Mouse (Mus musculus) hindbrain, embryonic 14.5 days (tissue): Measurements from ENCODE around the gene Gm1553. TPM values are rescaled to one million over a fixed set of nuclear protein-coding genes. Genes with fewer than 3 reads are reported as not detected.

Experiments used
- ATAC-seq: fragments of 200-750 bp; cut with Nextera tagmentation; 2 replicates; pipeline ENCODE4 v1.8.0; 2017; ENCODE audit warnings: moderate number of reproducible peaks, mild to moderate bottlenecking, moderate TSS enrichment, moderate library complexity; ENCODE audit not compliant: low FRiP score
- DNase-seq: peaks from one replicate; pipeline ENCODE4 v3.0.0-alpha.2; 2015; ENCODE audit warnings: low spot score
- H3K27ac ChIP-seq: fragments of 300-500 bp; sonication (generic); 2 replicates; pipeline ENCODE4 v1.5.1; 2014; ENCODE audit warnings: mild to moderate bottlenecking, moderate library complexity
- H3K27me3 ChIP-seq: fragments of 300-500 bp; sonication (generic); 2 replicates; pipeline ENCODE4 v1.6.1; 2014; ENCODE audit warnings: mild to moderate bottlenecking, low read length, mixed read lengths; ENCODE audit not compliant: control insufficient read depth, insufficient read depth
- H3K36me3 ChIP-seq: fragments of 300-500 bp; sonication (generic); replicated peaks from 2 replicates; pipeline ENCODE4 v1.6.1; 2014; ENCODE audit not compliant: control insufficient read depth, insufficient read depth
- H3K4me1 ChIP-seq: fragments of 300-500 bp; sonication (generic); replicated peaks from 2 replicates; pipeline ENCODE4 v1.6.1; 2014; ENCODE audit warnings: antibody characterized with exemption, low read length, mixed read lengths; ENCODE audit not compliant: control insufficient read depth, insufficient read depth
- H3K4me2 ChIP-seq: fragments of 300-500 bp; sonication (generic); replicated peaks from 2 replicates; pipeline ENCODE4 v1.6.1; 2014; ENCODE audit warnings: mild to moderate bottlenecking, moderate library complexity
- H3K4me3 ChIP-seq: fragments of 300-500 bp; sonication (generic); replicated peaks from 2 replicates; pipeline ENCODE4 v1.5.1; 2014; ENCODE audit warnings: mild to moderate bottlenecking, low read length
- H3K9ac ChIP-seq: fragments of 300-500 bp; sonication (generic); 2 replicates; pipeline ENCODE4 v1.6.1; 2014
- H3K9me3 ChIP-seq: fragments of 300-500 bp; sonication (generic); 2 replicates; pipeline ENCODE4 v1.6.1; 2016; ENCODE audit warnings: low read length; ENCODE audit not compliant: control insufficient read depth
- WGBS: fragments of 180-500 bp; shearing (Covaris S2); extraction: QIAGEN DNeasy Blood & Tissue Kit; methylation state at CpG from one replicate; pipeline ENCODE4 v1.1.7; 2014; 5-methylcytosine and 5-hydroxymethylcytosine counted together
- polyA plus RNA-seq: library from polyadenylated mRNA; unstranded; fragments of >200 nt; fragmentation: Nextera tagmentation; extraction: Ambion mirVana; gene quantifications from 2 replicates; pipeline ENCODE4 v1.2.1, GENCODE M21; 2014

The Gm1553 gene
- polyA plus RNA-seq = not detected in 2 replicates

DNA sequence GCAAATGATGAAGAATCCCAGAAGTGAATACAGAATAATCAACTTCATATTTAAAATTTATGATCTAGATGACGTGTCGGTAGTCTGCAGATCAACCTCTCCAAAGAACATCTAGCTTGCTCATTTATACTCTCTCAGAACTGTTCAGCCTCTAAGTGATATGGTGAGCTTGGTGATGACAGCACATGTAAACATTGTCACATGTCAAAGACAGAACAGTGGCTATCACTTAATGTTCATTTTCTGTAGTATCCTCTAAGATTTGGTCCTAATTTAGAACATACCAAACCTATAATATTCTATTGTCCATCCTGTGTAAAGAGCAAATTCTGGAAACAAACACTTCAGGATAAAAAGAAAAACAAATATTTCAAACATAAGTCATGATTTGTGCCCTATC, at the start of gene Gm1553:
Gene Gm1553 (minus strand): TSS at position 101 of the 400 bp plus-strand sequence.
- Histone ChIP-seq H3K4me1 (no peaks in the 10 kb centered on the region), H3K27me3 (no peaks in the 10 kb centered on the region), H3K9me3 (no peaks in the 10 kb centered on the region), H3K27ac (no peak within 1 kb of the TSS), H3K36me3 (no peaks in the 10 kb centered on the region), H3K9ac (no peak within 1 kb of the TSS), H3K4me3 (no peak within 1 kb of the TSS), H3K4me2 (no peak within 1 kb of the TSS)
- WGBS = 94% methylated on average over 2 of the region's 2 CpGs
- DNase-seq (no peak), ATAC-seq (no peak)

Other genes with a start within 250 kb of the Gm1553 start
- gene 4932415D10Rik, start 176.0 kb downstream of the Gm1553 start, polyA plus RNA-seq = not detected in 2 replicates
- 12.2 and 13.4 TPM in 2 replicates for gene Gm4924, start 138.4 kb downstream of the Gm1553 start, polyA plus RNA-seq
- gene 1190007I07Rik, start 130.6 kb upstream of the Gm1553 start, polyA plus RNA-seq = 38.2 and 41.0 TPM in 2 replicates
- 157 and 165 TPM in 2 replicates for gene Tdg, start 137.2 kb upstream of the Gm1553 start, polyA plus RNA-seq
- 1.4 and 1.7 TPM in 2 replicates for gene Glt8d2, start 198.0 kb upstream of the Gm1553 start, polyA plus RNA-seq
- 37.9 and 39.8 TPM in 2 replicates for gene Hcfc2, start 203.5 kb upstream of the Gm1553 start, polyA plus RNA-seq